Mouse (Mus musculus): ENCODE results near the gene Hsf5. TPM values are rescaled to one million over a fixed set of nuclear protein-coding genes. Genes with fewer than 3 reads are reported as not detected.
A peak's percentile ranks its signal among the peaks of the same experiment; 100 is the strongest.

Hsf5 gene
- total RNA-seq, 2 experiments from 2014 or later = 0.56 to 0.90 TPM

DNA sequence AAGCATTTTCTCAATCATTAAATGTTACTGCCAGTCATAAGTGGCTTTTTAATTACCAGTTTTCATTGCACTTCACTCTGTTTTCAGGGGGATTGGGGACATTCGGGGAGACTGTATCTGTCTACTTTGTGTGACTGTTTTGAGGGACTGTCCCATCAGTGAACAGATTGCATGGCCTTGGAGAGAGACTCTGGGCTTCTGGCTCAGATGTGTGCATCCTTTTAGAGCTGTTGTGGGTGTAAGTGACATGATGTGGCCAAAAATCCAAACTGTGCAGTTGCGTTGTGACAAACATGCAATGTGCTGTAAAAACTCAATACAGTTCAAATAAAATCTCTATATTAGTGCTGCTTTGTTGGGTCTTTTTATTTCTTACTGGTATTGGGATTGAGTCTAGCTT lies 1.0 kb upstream of the Hsf5 start:
- no peak for DNase-seq (ENCODE audit: low spot score in 2 of 2)
- TF ChIP-seq CTCF (conservative IDR thresholded peaks at IDR 0.05) = no peak
- Histone ChIP-seq H3K4me3 (no peak overlapping the region), H3K27ac (0 out of 2 replicates have a peak overlapping the region, but pooled peaks have one; percentile 32)

DNA sequence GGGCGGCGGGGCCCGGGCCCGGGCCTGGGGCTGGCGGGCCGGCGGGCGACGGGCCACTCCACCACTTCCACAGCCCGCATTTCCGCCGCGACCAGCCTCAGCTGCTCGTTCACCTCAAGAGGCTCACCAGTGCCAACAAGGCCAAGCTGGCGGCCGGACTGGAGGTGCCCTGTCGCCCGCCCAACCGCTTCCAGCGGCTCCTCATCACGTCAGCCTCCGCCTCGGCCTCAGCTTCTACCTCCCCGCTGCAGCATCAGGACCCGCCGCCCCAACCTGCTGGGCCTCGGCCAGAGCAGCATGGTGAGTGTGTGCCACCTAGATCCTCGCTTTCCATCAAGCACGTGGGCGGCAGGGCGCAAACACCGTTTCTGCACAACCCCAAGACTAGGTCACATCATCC lies 642 bp downstream of the Hsf5 start:
- H3K4me3 ChIP-seq = no peak overlapping the region
- TF ChIP-seq CTCF (conservative IDR thresholded peaks at IDR 0.05) = no peak
- no peak for DNase-seq (ENCODE audit: low spot score in 2 of 2)
- H3K27ac ChIP-seq = no peak overlapping the region

GRCm38 (mm10) chr11:87623160-87623559 lies 6.2 kb downstream of the Hsf5 start:
- DNase-seq (ENCODE audit: low spot score in 2 of 2) = no peak
- Histone ChIP-seq H3K4me3 (no peak overlapping the region), H3K27ac (no peak overlapping the region)
- no peak for TF ChIP-seq CTCF (conservative IDR thresholded peaks at IDR 0.05)

GRCm38 (mm10) chr11:87629859-87630258 lies 12.9 kb downstream of the Hsf5 start:
- no peak for DNase-seq (ENCODE audit: low spot score in 2 of 2)
- Histone ChIP-seq H3K27ac (no peak overlapping the region), H3K4me3 (no peak overlapping the region)
- TF ChIP-seq CTCF (conservative IDR thresholded peaks at IDR 0.05) = peak; percentile 81

GRCm38 (mm10) chr11:87638793-87639192 lies 21.8 kb downstream of the Hsf5 start:
- Histone ChIP-seq H3K27ac (peak overlapping the region; percentile 76), H3K4me3 (peak overlapping the region; percentile 58)
- no peak for DNase-seq (ENCODE audit: low spot score in 2 of 2)
- TF ChIP-seq CTCF (conservative IDR thresholded peaks at IDR 0.05) = no peak

DNA sequence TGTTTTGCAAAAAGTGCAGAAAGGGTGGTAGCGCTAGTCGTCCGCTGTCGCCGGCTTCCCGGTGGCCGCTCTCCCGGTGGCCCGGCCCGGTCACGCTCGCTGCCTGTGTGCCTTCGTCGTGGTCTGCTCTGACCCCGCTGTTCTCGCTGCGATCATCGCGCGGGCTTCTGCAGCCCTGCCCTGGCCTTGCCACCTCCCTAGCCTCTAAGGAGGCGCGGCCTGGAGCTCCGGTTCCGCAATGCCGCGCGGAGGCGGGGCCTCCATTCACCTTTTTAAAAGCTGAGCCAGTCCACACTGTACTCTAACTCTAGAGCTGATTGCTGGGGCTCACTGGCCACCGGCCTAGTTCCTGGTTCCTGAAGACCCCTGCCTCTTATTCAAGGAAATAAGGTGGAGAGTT lies 22.2 kb downstream of the Hsf5 start:
- no peak for DNase-seq (ENCODE audit: low spot score in 2 of 2)
- no peak for TF ChIP-seq CTCF (conservative IDR thresholded peaks at IDR 0.05)
- H3K4me3 ChIP-seq = peak overlapping the region; percentile 58
- H3K27ac ChIP-seq = peak overlapping the region; percentile 76

DNA sequence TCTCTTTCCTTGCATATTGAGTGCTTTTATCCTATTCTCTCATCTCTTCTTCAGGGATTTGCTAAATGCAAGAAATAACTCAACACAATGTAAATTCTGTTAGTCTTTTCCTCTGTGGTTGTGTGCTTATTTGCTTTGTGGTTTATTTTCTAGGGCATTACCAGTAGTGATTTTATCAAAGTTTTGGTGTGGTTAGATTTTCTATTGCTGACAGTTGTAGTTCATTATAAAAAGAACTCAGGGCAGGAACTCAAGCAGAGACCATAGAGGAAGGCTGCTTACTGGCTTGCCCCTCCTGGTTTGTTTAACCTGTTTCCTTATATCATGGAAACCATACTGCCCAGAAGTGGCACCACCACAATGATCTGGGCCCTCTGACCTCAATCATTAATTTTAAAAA lies 25.9 kb downstream of the Hsf5 start:
- no peak for TF ChIP-seq CTCF (conservative IDR thresholded peaks at IDR 0.05)
- no peak overlapping the region for H3K27ac ChIP-seq
- no peak overlapping the region for H3K4me3 ChIP-seq
- no peak for DNase-seq (ENCODE audit: low spot score in 2 of 2)

GRCm38 (mm10) chr11:87654693-87655092 lies 37.7 kb downstream of the Hsf5 start:
- no peak for TF ChIP-seq CTCF (conservative IDR thresholded peaks at IDR 0.05)
- no peak overlapping the region for H3K4me3 ChIP-seq
- no peak for DNase-seq (ENCODE audit: low spot score in 2 of 2)
- no peak overlapping the region for H3K27ac ChIP-seq

DNA sequence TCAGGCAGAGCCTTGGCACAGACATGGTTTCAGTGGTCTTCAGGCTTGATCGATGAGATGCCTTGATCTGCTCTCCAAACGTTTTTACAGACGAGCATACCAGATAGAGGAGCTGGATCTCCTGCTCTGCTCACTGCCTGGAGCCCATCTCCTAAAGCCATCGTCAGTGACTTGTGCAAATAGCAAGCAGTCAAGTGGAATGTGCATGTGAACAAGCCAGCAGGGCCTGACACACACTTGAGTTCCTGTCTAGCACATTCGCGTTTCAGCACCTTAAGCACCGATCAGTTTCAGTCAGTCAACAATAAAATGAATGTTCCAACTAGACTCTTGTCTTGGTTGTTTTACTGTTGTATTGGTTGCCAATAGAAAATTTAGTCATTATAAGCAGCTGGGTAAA lies 42.3 kb downstream of the Hsf5 start:
- H3K4me3 ChIP-seq = no peak overlapping the region
- no peak for TF ChIP-seq CTCF (conservative IDR thresholded peaks at IDR 0.05)
- no peak for DNase-seq (ENCODE audit: low spot score in 2 of 2)
- H3K27ac ChIP-seq = no peak overlapping the region

DNA sequence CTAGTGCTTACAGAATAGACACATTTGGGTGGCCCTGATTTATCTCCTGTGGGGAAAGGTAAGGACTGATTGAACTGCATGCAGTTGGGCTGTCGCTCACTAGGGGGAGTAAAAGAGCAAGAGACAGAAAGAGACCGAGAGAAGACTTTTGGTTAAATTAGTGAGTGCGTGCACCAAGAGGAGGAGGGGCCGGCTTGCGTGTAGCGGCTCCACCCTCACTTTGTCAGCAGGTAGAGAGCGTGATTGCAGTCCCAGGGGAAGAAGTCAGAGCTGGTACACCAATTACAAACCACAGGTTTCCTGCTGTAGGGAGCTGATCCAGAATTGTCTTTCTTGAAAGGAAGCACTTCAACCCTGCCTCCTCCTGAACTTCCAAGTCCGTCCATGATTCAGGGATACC lies 45.4 kb downstream of the Hsf5 start, which contains the start of gene Rnf43:
Rnf43 (plus strand) TSS at position 316 of the 400 bp plus-strand sequence.
- Histone ChIP-seq H3K4me3 (peak within 1 kb of the TSS; percentile 60), H3K27ac (peak within 1 kb of the TSS; percentile 14; the same call in 1 of the 2 replicates)
- peak; percentile 98 for TF ChIP-seq CTCF (conservative IDR thresholded peaks at IDR 0.05)
- peak; percentile 86 to 87 for DNase-seq (ENCODE audit: low spot score in 2 of 2)

GRCm38 (mm10) chr11:87662822-87663221 lies 45.9 kb downstream of the Hsf5 start:
- peak overlapping the region; percentile 60 for H3K4me3 ChIP-seq
- peak overlapping the region; percentile 14; the same call in 1 of the 2 replicates for H3K27ac ChIP-seq
- no peak for TF ChIP-seq CTCF (conservative IDR thresholded peaks at IDR 0.05)
- DNase-seq (ENCODE audit: low spot score in 2 of 2) = no peak

DNA sequence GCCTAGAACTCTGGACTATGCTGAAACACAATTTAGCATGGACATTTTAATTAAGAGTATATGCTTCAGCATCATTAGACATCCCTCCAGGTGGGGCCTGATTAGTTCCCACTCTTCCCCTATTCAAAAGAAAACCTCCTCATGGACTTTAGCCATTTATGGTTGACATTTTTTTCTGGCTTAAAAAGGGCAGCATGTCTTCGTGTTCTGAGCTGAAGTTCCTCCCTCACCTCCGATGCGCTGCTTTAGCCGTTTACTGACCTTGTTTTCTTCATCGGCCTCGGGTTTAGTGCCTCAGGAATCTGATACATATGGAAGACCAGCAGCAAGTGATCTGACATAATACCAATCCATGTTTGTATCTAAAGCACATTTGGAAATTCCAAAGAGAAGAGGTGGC lies 47.0 kb downstream of the Hsf5 start:
- H3K27ac ChIP-seq = peak overlapping the region; percentile 40
- no peak for TF ChIP-seq CTCF (conservative IDR thresholded peaks at IDR 0.05)
- DNase-seq (ENCODE audit: low spot score in 2 of 2) = no peak
- H3K4me3 ChIP-seq = peak overlapping the region; percentile 60; the same call in 1 of the 2 replicates

GRCm38 (mm10) chr11:87664521-87664920 lies 47.6 kb downstream of the Hsf5 start:
- H3K27ac ChIP-seq = peak overlapping the region; percentile 40
- no peak for DNase-seq (ENCODE audit: low spot score in 2 of 2)
- no peak for TF ChIP-seq CTCF (conservative IDR thresholded peaks at IDR 0.05)
- H3K4me3 ChIP-seq = peak overlapping the region; percentile 60; the same call in 1 of the 2 replicates

GRCm38 (mm10) chr11:87665224-87665623 lies 48.3 kb downstream of the Hsf5 start:
- TF ChIP-seq CTCF (conservative IDR thresholded peaks at IDR 0.05) = no peak
- H3K27ac ChIP-seq = no peak overlapping the region
- DNase-seq (ENCODE audit: low spot score in 2 of 2) = no peak
- peak overlapping the region; percentile 60; the same call in 1 of the 2 replicates for H3K4me3 ChIP-seq

All from layer of hippocampus, adult 2 months (tissue).